Mouse (Mus musculus) kidney, postnatal 25 days (tissue): Measurements from ENCODE around the gene Etfrf1.

Experiments
- DNase-seq, 2 experiments: peaks; one replicate each; pipeline ENCODE4 v3.0.0; 2021; ENCODE audit warnings: mixed read lengths in 2 of 2

Gene Etfrf1

DNA sequence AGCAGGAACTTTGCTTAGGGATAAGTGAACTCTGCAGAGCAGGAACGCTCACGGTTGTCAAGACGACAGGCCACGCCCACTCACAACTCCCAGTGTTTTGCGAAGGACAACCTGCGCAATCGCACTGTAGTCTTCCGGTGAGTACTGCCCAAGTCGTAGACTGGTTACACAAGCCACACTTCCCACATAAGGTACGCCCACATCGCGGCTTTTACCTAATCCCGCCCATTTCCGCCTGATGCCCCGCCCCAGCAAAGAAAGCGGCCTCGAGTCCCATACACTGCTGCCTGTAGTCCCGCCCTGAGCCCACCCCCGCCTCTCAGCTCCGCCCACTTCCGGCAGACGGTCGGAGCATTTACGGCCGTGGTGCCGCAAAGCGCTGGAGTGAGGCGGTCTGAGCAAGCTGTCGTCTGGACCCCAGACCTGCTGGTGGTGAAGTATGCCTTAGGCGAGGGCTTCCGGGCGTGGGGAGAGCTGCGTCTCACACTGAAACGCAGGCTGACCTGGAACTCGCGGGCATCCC lies at the start of gene Etfrf1, which contains the start of gene Casc1:
Etfrf1 (plus strand) TSS at position 319 of the 523 bp plus-strand sequence.
Casc1 (minus strand) TSS at position 190 of the 523 bp plus-strand sequence.
- DNase-seq, result peak; percentile 100

- no peak for DNase-seq
These were observed 38.9 kb upstream of the Etfrf1 start for GRCm38 (mm10) chr6:145171892-145172606.

DNA sequence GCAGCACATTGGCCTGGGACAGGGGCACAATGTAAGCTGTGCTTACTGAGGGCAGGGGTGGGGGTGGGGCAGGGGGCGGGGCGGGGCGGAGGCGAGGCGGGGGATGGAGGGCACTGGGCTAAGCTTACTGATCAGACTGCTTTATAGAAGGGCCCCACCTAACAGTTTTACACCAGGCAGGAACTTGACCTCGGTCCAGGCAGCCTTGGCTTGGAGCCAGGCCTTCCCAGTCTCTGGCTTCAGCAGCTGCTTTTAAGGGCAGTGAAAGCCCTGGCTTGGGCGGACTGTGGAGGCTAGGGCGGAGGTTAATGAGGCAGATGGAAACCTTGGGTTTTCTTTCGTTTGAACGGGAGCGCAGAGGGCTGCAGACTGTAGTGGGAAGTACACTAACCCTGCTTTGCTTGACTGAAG lies 37.1 kb upstream of the Etfrf1 start:
- DNase-seq, result peak; percentile 96 to 97

DNA sequence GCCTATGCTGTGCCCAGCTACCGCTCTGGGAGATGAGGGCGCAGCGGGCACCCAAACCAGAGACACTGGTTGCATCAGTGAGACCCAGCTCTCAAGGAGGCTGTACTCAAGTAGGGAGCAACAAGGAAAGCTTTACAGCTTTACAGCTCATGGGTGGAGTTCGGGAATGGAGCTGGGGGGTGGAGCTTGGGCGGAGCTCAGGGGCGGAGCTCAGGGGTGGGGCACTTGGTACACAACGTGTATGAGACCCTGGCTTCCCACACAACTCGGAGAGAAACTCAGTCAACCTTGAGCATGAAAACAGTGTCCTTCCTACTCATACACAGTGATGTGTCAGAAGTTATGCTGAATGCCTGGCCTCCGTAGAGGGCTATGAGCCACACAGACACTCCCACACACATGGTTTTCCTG lies 35.4 kb upstream of the Etfrf1 start:
- peak in 1 of 2 experiments; percentile 31 for DNase-seq

DNA sequence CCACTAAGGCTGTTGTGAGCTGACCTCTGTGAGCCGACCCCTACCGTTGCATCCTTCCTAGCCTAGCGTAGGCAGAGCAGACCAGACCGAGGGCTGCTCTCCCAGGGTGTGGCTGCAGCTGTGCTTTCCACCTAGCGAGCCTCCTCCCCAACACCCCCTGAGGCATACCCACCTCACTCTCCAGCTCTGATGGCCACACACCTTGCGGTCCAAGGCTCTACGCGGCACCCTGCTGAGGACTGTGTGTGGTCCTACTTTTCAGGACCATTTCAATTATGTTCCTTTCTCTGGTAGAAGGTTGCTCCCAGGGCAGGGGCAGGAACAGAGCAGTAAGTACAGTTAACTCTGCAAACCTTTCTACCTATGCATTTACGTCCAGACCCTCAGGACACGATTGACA lies 34.5 kb upstream of the Etfrf1 start:
- peak in 1 of 2 experiments; percentile 10 for DNase-seq

DNA sequence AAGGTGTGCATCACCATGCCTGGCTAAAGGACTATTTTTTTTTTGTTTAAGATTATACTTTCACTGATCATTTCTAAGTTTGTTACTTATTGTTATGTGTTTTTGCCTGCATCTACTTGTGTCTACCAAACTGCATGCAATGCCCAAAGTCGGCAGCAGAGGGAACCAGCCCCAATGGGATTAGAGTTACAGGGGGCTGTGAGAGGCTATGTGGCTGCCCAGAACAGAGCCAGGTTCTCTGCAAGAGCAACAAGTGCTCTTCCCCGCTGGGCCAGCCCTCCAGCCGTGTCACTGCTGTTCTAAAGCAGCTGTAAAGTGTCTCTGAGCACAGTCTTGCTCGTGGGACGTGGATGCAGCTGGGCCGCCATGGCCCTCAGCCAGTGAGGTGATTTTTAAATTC lies 31.3 kb upstream of the Etfrf1 start:
- peak; percentile 61 to 80 for DNase-seq

DNA sequence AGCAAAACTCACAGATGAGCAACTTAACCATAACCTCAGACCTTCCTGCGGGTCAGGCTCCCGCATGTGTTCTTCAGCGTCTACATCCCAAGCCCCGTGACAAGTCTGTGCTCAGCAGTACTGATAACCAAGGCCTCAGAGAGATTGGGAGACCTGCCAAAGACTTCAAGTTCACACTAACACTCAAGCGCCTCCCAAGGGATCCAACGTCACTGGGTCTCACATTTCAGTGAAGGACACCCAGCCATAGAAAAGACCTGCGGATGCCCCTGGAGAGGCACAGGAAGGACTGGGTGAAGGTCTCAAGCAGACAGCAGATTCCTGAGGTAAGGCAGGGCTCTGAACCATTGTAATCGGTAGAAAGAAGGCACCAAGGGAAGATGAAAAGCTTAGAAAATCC lies 28.9 kb upstream of the Etfrf1 start:
- DNase-seq, result peak; percentile 41 to 54

- no peak for DNase-seq
These were observed 24.8 kb upstream of the Etfrf1 start for GRCm38 (mm10) chr6:145186096-145186495.

GRCm38 (mm10) chr6:145187093-145188088 lies 23.5 kb upstream of the Etfrf1 start:
- DNase-seq, result no peak

GRCm38 (mm10) chr6:145193038-145193437 lies 17.9 kb upstream of the Etfrf1 start:
- no peak for DNase-seq

DNA sequence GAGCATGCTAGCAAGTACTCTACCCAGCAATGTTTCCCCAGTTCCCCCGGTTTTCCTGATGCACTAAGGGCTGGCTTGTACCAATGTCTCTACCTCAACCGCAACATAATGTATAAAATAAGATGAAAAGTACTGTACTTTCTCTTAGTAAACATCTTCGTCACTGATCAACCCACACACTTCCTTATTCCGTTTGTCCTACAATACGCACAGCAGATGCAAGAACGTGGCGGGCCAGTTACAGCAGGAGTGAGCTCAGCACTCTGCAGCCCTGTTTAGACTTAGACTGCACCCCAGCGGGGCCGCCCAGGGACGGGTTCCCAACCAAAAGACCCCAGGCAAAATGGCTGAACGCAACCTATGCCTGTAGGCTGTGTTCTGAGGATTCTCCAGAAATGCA lies 17.5 kb upstream of the Etfrf1 start:
- no peak for DNase-seq

GRCm38 (mm10) chr6:145197949-145198686 lies 12.8 kb upstream of the Etfrf1 start:
- DNase-seq, result no peak

DNA sequence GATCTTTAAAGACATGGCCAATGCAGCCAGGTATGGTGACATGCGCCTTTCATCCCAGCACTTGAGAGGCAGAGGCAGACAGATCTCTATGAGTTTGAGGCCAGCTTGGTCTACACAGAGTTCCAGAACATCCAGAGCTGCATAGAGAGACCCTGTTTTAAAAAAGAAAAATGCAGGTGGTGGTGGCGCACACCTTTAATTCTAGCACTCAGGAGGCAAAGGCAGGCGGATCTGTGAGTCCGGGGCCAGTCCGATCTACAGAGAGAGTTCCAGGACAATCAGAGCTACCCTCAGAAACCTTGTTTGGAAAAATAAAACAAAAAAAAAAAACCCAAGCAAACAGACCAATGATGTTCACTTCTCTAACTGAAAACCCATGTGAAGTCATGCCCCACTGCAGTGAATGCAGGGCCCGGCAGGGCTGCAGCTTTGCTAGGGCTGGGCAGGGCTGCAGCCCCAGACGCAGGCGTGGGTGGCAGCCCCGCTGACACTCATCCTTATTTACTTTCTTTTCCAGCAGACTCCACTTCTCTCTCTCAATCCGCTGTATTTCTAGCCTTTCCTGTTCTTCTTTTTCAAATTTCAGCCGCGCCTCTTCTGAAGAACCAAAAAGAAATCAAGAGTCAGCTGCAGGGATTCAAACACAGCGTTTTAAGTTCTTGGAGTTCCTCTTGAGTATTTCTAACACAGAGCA lies 8.4 kb upstream of the Etfrf1 start:
- DNase-seq, result no peak

- no peak for DNase-seq
These were observed 6.5 kb upstream of the Etfrf1 start for GRCm38 (mm10) chr6:145204440-145204839.

DNA sequence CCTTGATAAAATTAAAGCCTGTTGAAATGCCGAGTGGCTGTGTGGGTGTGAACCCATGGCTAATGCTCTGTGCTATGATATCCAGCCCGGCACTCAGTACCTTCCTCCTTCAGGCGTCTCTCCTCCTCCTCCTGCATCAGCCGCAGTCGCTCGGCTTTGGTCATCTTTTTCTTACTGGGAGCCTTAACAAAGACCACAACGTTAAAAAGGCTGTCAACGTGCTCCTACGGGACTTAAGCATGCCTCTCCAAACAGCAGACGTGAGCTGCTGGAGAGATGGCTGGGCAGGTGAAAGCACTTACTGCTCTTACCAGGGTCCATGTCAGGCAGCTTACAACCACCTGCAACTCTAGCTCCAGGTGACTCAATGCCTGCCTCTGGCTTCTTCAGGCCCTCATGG lies 5.8 kb upstream of the Etfrf1 start:
- no peak for DNase-seq

DNA sequence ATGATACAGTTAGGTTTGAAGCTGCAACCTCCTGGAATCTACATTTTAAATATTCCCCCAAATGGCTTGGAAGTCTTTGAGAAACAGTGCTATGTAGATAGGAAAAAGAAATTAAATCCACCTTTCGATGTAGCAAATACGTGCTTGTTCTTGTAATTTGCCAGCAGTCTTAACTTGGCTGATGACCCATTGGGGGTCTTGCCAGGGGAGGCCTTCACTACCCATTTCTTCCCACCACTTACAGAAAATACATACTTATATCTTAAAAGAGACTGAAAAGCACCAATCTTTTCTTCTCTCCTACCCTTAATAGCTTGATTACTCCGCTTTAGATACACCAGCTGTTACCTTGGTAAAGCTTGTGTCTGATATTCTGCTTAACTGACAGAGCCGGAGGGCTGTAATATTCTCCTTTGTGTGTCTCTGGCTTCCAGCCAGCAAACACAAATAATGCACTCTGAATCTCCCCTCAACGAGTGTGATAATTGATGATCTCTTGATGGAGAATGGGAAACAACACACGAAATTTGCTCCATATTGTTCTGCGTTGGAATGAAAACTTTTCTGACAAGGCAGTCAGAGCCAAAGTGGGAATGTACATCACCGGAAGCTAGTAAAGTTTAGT lies 766 bp upstream of the Etfrf1 start:
- no peak for DNase-seq

GRCm38 (mm10) chr6:145211376-145212305 lies 707 bp downstream of the Etfrf1 start:
- DNase-seq, result peak in 1 of 2 experiments; percentile 16

- DNase-seq, result no peak
These were observed 3.0 kb downstream of the Etfrf1 start for GRCm38 (mm10) chr6:145213916-145214315.

DNA sequence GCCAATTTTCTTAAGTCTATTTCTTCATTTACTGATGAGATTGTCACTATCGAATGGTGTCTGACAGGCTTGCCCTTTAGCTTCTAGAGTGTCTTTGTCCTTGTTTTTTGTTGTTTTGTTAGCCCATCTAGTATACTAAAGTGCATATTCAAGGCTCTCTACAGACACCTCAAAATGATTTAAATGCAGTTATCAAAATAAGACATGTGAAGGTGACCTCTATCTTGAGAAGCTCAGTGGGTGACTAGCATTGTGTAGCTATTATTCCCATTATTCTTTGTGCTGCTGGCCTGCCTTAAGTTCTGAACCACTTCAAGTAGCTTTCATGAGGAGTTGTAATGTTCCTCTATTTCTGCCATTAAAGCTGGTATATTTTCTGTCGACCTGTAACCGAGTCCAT lies 4.9 kb downstream of the Etfrf1 start:
- no peak for DNase-seq

DNA sequence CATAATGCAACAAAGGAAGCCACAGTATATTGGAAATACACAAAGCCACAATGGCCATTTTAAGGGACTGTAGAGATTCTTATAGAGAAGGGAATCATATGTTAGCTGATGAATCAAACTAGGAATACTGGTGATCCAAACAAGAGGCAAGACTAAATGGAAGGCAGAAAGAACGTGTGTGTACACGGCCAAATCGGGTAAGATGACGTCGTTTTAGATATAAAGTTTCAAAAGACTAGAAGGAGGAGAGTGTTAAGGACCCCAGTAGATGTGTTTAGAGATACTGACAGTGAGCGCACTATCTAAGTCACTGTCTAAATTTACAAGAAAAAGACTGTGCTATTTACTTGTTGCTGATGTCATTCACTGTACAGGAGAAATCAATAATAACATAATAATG lies 13.3 kb downstream of the Etfrf1 start:
- DNase-seq, result no peak
